In genomic region chr8:116927880-116928279, GRCm38 (mm10) we compare ENCODE assay signal across 9 mouse cellular contexts. TPM values are rescaled to one million over a fixed set of nuclear protein-coding genes. Genes with fewer than 3 reads are reported as not detected.
A peak's percentile ranks its signal among the peaks of the same experiment; 100 is the strongest.
DNase-seq lines count a peak whose midpoint lies in the region; ATAC-seq and TF ChIP-seq lines count a peak whose summit lies in the region.
"Had no signal": no experiment of that assay in that cellular context is flagged by ENCODE, and none has a peak within 500 bp of the region (broad histone marks: within the 10 kb centered on the region; RNA-seq: fewer than 3 reads in every experiment).

No protein-coding gene starts in this region.

- H3K27ac ChIP-seq in intestine, embryonic 16.5 days (ENCODE audit: low read length), result no peak overlapping the region
- no peak overlapping the region for H3K27ac ChIP-seq in intestine, embryonic 15.5 days
- H3K27ac ChIP-seq in liver, embryonic 16.5 days (ENCODE audit: low read length), result no peak overlapping the region

- peaks cover 6% of the 10 kb centered on the region; the same call in 1 of the 2 replicates for H3K36me3 ChIP-seq in intestine, embryonic 16.5 days (ENCODE audit: control insufficient read depth, insufficient read depth, low read length)
- peaks cover 8% of the 10 kb centered on the region; the same call in 1 of the 2 replicates for H3K36me3 ChIP-seq in intestine, embryonic 15.5 days
- H3K36me3 ChIP-seq in G1E (replicated peaks), result peaks cover 98% of the 10 kb centered on the region
- peaks cover 39% of the 10 kb centered on the region for H3K36me3 ChIP-seq in liver, embryonic 16.5 days (ENCODE audit: control insufficient read depth, insufficient read depth)
- no peaks in the 10 kb centered on the region for H3K36me3 ChIP-seq in splenic B cell, adult 2 months (ENCODE audit: control insufficient read depth, insufficient read depth, low read length, poor library complexity, severe bottlenecking)

- DNase-seq in G1E (ENCODE audit: low spot score), result no peak
- peak; percentile 33 for DNase-seq in embryo, embryonic 9.5 days (ENCODE audit: extremely low spot score)
- DNase-seq in splenic B cell, adult 2 months (ENCODE audit: low read depth, low spot score), result peak; percentile 73
- DNase-seq in layer of hippocampus, adult 9-11 months, result no peak
- DNase-seq in layer of hippocampus, postnatal 36 days, result no peak

- H3K9ac ChIP-seq in intestine, embryonic 16.5 days (ENCODE audit: low read depth, low read length), result no peak overlapping the region
- H3K9ac ChIP-seq in intestine, embryonic 15.5 days, result no peak overlapping the region
- H3K9ac ChIP-seq in liver, embryonic 16.5 days (ENCODE audit: low read depth, low read length), result no peak overlapping the region

- WGBS in intestine, embryonic 16.5 days, result 84% methylated on average over 9 of the region's 9 CpGs
- 88% methylated on average over 9 of the region's 9 CpGs for WGBS in intestine, embryonic 15.5 days
- WGBS in liver, embryonic 16.5 days (ENCODE audit: insufficient replicate concordance), result 74% methylated on average over 9 of the region's 9 CpGs

- H3K27me3 ChIP-seq in intestine, embryonic 16.5 days (replicated peaks; ENCODE audit: control insufficient read depth, insufficient read depth, low read length), result no peaks in the 10 kb centered on the region
- H3K27me3 ChIP-seq in intestine, embryonic 15.5 days (replicated peaks), result no peaks in the 10 kb centered on the region
- no peaks in the 10 kb centered on the region for H3K27me3 ChIP-seq in G1E (ENCODE audit: insufficient read depth, low read length)
- H3K27me3 ChIP-seq in liver, embryonic 16.5 days (ENCODE audit: control insufficient read depth, insufficient read depth, low read depth, low read length), result no peaks in the 10 kb centered on the region
- no peaks in the 10 kb centered on the region for H3K27me3 ChIP-seq in splenic B cell, adult 2 months (ENCODE audit: control insufficient read depth, insufficient read depth, low read length, poor library complexity, severe bottlenecking)
- H3K27me3 ChIP-seq: megakaryocyte, embryonic 14.5 days had no signal

- ATAC-seq in intestine, embryonic 16.5 days, result peak; percentile 40; the same call in 1 of the 2 replicates
- ATAC-seq in intestine, embryonic 15.5 days, result no peak
- peak; percentile 31; the same call in 1 of the 2 replicates for ATAC-seq in G1E (ENCODE audit: extremely low read depth, insufficient number of reproducible peaks, low FRiP score, poor library complexity, severe bottlenecking)
- peak; percentile 41; the same call in 1 of the 2 replicates for ATAC-seq in liver, embryonic 16.5 days (ENCODE audit: low read depth)

- H3K4me2 ChIP-seq in intestine, embryonic 16.5 days (ENCODE audit: low read depth, low read length), result no peak overlapping the region
- H3K4me2 ChIP-seq in intestine, embryonic 15.5 days (replicated peaks), result no peak overlapping the region
- no peak overlapping the region for H3K4me2 ChIP-seq in liver, embryonic 16.5 days (ENCODE audit: low read depth, low read length)

- no peaks in the 10 kb centered on the region for H3K9me3 ChIP-seq in intestine, embryonic 16.5 days (ENCODE audit: control insufficient read depth, low read length)
- no peaks in the 10 kb centered on the region for H3K9me3 ChIP-seq in intestine, embryonic 15.5 days
- no peaks in the 10 kb centered on the region for H3K9me3 ChIP-seq in G1E (replicated peaks)
- H3K9me3 ChIP-seq in liver, embryonic 16.5 days (replicated peaks; ENCODE audit: control insufficient read depth, low read length), result no peaks in the 10 kb centered on the region
- H3K9me3 ChIP-seq: megakaryocyte, embryonic 14.5 days had no signal

- peak; percentile 56; the same call in 1 of the 2 replicates for TF ChIP-seq CTCF in G1E (IDR thresholded peaks at IDR 0.05; ENCODE audit: low read depth, low read length)

- no peaks in the 10 kb centered on the region for H3K4me1 ChIP-seq in intestine, embryonic 16.5 days (ENCODE audit: control insufficient read depth, insufficient read depth, low read length)
- no peaks in the 10 kb centered on the region for H3K4me1 ChIP-seq in intestine, embryonic 15.5 days (replicated peaks)
- peaks cover 10% of the 10 kb centered on the region for H3K4me1 ChIP-seq in G1E (ENCODE audit: insufficient read depth, low read depth, low read length)
- peaks cover 4% of the 10 kb centered on the region for H3K4me1 ChIP-seq in liver, embryonic 16.5 days (ENCODE audit: control insufficient read depth, low read depth, low read length)

- H3K4me3 ChIP-seq in intestine, embryonic 16.5 days (ENCODE audit: low read length), result no peak overlapping the region
- H3K4me3 ChIP-seq in intestine, embryonic 15.5 days (replicated peaks), result no peak overlapping the region
- no peak overlapping the region for H3K4me3 ChIP-seq in G1E (ENCODE audit: low read depth, low read length)
- H3K4me3 ChIP-seq in liver, embryonic 16.5 days (ENCODE audit: low read depth, low read length), result no peak overlapping the region
- H3K4me3 ChIP-seq: megakaryocyte, embryonic 14.5 days had no signal

RNA-seq across cellular contexts. Expression of gene Cenpn, which starts 6.3 kb away (rescaled TPM):
- polyA plus RNA-seq in intestine, embryonic 16.5 days (2015; fragmentation: Nextera tagmentation; extraction: Ambion mirVana), result 20.4 and 26.9 TPM in 2 replicates
- 24.5 and 29.5 TPM in 2 replicates for polyA plus RNA-seq in intestine, embryonic 15.5 days (2015; fragmentation: Nextera tagmentation; extraction: Ambion mirVana)
- total RNA-seq in G1E (2014; fragmentation: Nextera tagmentation) (69.8 and 89.7 TPM in 2 replicates), G1E (2017) (49.2 and 51.8 TPM in 2 replicates)
- 4.9 and 11.2 TPM in 2 replicates for polyA plus RNA-seq in G1E (2012)
- polyA plus RNA-seq in liver, embryonic 16.5 days (2015; fragmentation: Nextera tagmentation; extraction: Ambion mirVana), result 21.5 and 22.2 TPM in 2 replicates
- total RNA-seq in layer of hippocampus, postnatal 36 days (2021), result 1 to 10 TPM; 1.0 to 1.4 TPM

RNA-seq across cellular contexts. Expression of gene Cmc2, which starts 6.6 kb away (rescaled TPM):
- 68.1 and 77.2 TPM in 2 replicates for polyA plus RNA-seq in intestine, embryonic 16.5 days (2015; fragmentation: Nextera tagmentation; extraction: Ambion mirVana)
- 73.1 and 79.8 TPM in 2 replicates for polyA plus RNA-seq in intestine, embryonic 15.5 days (2015; fragmentation: Nextera tagmentation; extraction: Ambion mirVana)
- total RNA-seq in G1E (2014; fragmentation: Nextera tagmentation), result 11.1 and 17.0 TPM in 2 replicates
- total RNA-seq in G1E (2017), result 81.3 and 123 TPM in 2 replicates
- polyA plus RNA-seq in G1E (2012), result 33.9 and 39.7 TPM in 2 replicates
- polyA plus RNA-seq in liver, embryonic 16.5 days (2015; fragmentation: Nextera tagmentation; extraction: Ambion mirVana), result 49.7 and 54.0 TPM in 2 replicates
- 10 to 100 TPM; 13.2 to 16.0 TPM for total RNA-seq in layer of hippocampus, postnatal 36 days (2021)

RNA-seq across cellular contexts. Expression of gene Atmin, which starts 15.3 kb away (rescaled TPM):
- polyA plus RNA-seq in intestine, embryonic 16.5 days (2015; fragmentation: Nextera tagmentation; extraction: Ambion mirVana), result 7.9 and 9.6 TPM in 2 replicates
- polyA plus RNA-seq in intestine, embryonic 15.5 days (2015; fragmentation: Nextera tagmentation; extraction: Ambion mirVana), result 9.5 and 10.2 TPM in 2 replicates
- total RNA-seq in G1E (2014; fragmentation: Nextera tagmentation) (39.1 and 40.2 TPM in 2 replicates), G1E (2017) (18.2 and 18.4 TPM in 2 replicates)
- 9.8 and 13.7 TPM in 2 replicates for polyA plus RNA-seq in G1E (2012)
- 3.3 and 3.8 TPM in 2 replicates for polyA plus RNA-seq in liver, embryonic 16.5 days (2015; fragmentation: Nextera tagmentation; extraction: Ambion mirVana)
- total RNA-seq in layer of hippocampus, postnatal 36 days (2021), result 10 to 100 TPM; 37.7 to 39.9 TPM

RNA-seq across cellular contexts. Expression of gene 1700030J22Rik, which starts 50.9 kb away (rescaled TPM):
- polyA plus RNA-seq in intestine, embryonic 16.5 days (2015; fragmentation: Nextera tagmentation; extraction: Ambion mirVana), result 0.76 and 0.80 TPM in 2 replicates
- polyA plus RNA-seq in intestine, embryonic 15.5 days (2015; fragmentation: Nextera tagmentation; extraction: Ambion mirVana), result 1.2 and 1.3 TPM in 2 replicates
- total RNA-seq in G1E (2014; fragmentation: Nextera tagmentation) (0.24 and 1.1 TPM in 2 replicates), G1E (2017) (0.44 and 0.52 TPM in 2 replicates)
- 1.6 and 1.7 TPM in 2 replicates for polyA plus RNA-seq in G1E (2012)
- 0.47 and 0.54 TPM in 2 replicates for polyA plus RNA-seq in liver, embryonic 16.5 days (2015; fragmentation: Nextera tagmentation; extraction: Ambion mirVana)
- total RNA-seq in layer of hippocampus, postnatal 36 days (2021), result 1 to 10 TPM; 8.0 TPM

Comparison
In these comparisons a context has a peak if more than half of its experiments do, and no peak if none do; other contexts are left out.
1. DNase-seq: peak in embryo, embryonic 9.5 days (single experiment) and splenic B cell, adult 2 months (single experiment); none in G1E (single experiment), layer of hippocampus, adult 9-11 months (single experiment) and layer of hippocampus, postnatal 36 days (0 of 2).